Mouse (Mus musculus): Measurements from ENCODE around the gene Chid1.
A peak's percentile ranks its signal among the peaks of the same experiment; 100 is the strongest.

The Chid1 gene

DNA sequence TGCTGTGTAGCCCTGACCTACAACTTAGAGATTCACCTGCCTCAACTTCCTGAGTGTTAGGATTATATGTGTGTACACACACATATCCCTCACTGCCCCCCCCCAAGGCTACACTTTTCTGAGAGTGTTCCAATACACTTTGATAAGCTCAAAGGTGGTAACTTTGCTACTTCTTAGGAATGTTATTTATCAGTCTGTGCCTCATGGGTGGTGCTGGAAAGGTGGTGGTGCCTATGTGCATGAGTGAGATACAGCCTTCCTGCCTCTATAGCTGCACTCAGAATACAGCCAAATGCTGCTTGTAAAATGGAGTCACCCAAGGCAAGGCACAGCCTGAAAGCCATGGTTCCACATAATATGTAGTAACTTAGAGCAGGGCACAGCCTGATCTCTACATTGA is 19.3 kb upstream of the Chid1 start:
- DNase-seq (ENCODE audit: low spot score in 2 of 2): no peak

DNA sequence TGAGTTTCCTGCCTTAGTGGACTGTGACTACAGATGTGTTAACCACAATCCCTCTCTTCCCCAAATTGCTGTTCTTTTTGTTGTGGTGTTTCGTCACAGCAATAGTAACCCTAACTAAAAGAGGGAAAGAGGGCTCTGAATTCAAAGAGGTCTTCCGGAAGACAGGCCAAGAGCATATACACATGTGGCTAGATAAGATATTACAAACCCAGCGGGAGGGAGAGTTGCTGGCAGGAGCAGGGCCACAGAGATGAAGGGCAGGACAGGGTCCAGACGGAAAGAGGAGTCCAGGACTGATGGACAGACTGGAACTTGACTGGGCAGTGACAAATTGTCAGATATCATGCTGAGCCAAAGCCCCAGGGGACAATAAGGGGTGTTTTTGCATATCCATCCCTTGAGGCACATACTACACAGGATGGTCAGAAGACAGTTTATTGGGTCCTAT is 18.7 kb upstream of the Chid1 start:
- DNase-seq (ENCODE audit: low spot score in 2 of 2): no peak

DNA sequence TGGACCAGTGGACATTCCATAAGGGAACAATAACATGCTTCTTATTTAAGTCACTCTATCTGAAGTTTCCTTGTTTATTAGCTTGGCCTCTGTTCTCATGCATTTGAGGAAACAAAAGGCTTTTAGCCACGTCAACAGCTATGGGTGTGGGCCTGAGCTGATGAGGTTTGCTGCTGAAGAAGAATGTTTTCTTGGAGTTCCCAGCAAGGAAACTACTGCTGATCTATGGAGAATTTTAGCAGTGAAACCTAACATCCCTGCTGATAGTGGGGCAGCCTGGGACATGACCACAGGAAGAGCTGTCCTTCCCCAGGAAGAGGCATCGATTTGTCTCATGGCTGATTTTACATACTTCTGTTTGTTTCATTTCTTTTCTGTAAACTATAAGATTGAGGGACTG is 10.8 kb upstream of the Chid1 start:
- DNase-seq (ENCODE audit: low spot score in 2 of 2): no peak

DNA sequence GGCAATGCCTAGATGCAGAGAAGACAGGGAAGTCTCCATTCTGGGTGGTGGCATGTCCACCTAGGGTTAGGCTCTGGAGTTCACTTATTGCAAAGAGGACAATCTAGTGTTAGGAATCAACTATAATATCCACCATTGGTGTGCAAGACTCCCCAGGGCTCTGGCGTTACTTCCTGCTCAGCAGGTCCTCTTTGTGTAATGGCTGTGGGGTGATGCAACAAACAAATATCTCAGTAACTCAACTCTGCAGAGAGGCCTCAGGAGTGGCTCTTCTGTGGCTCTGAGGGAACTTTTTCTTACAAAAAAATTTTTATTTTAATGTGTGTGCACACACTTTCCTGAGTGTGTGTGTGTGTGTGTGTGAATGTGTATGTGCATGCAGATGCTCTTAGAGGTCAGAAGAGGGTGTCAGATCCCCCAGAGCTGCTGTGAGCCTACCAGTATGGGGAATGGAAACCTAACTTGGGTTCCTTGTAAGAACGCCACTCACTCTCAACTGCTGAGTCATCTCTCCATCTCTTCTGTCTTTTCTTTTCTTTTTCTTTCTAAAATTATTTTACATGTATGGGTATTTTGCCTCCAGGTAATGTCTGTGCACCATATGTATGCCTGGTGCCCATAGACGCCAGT is 9.9 kb upstream of the Chid1 start:
- DNase-seq (ENCODE audit: low spot score in 2 of 2): no peak

DNA sequence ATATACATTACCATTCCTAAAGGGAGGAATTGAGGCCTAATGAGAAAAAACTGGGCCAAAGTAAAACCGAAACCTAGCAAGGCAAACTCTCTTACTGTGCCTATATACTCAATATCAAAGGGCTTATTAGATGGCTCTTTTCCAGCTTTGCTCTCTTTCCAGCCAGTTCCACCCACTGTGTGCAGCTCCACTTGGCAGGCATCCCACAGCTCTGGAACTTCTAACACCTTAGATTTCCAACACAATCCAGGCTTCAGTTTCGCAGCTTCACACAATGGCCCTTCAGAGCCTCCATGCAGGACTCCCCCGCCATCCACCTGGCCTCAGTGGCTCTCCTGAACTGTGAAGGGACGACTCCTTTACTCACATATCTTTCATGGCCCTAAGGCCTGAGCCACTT is 5.0 kb upstream of the Chid1 start:
- no peak for DNase-seq (ENCODE audit: low spot score in 2 of 2)

DNA sequence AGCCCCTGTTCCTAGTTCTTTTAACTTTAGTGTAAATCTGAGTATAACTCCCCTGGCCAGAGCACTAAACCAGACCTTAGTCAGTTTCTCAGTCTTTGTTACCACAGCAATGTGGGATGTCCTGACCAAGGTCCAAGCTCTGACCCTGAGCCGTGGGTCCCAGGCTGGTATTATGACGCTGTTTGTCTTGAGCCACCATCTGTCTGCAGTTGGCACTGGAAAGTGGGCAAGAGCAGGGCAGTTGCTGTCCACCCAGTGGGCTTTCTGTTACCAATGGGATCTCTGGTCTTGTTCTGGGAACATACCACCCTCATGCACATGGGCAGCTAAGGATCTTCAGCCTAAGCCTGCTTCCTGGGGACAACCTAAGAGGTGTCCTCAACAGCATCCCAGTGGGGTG is 2.9 kb upstream of the Chid1 start:
- DNase-seq (ENCODE audit: low spot score in 2 of 2): no peak

DNA sequence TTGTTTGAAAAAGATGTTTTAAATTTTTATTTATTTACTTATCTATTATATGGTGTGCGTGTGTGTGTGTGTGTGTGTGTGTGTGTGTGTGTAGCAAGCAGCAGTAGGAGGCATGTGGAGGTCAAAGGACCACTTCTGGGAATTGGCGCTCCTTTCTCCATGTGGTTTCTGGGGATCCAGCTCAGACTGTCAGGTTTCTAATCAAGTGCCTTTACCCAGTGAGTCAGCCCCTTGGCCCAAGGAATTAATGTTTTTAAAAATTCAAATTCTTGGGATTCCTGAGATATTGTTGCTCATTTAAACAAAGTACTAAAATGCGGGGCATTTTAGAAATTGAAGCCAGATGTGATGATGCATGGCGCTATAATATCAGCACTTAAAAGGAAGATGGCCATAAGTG is 2.0 kb upstream of the Chid1 start:
- DNase-seq (ENCODE audit: low spot score in 2 of 2): no peak

DNA sequence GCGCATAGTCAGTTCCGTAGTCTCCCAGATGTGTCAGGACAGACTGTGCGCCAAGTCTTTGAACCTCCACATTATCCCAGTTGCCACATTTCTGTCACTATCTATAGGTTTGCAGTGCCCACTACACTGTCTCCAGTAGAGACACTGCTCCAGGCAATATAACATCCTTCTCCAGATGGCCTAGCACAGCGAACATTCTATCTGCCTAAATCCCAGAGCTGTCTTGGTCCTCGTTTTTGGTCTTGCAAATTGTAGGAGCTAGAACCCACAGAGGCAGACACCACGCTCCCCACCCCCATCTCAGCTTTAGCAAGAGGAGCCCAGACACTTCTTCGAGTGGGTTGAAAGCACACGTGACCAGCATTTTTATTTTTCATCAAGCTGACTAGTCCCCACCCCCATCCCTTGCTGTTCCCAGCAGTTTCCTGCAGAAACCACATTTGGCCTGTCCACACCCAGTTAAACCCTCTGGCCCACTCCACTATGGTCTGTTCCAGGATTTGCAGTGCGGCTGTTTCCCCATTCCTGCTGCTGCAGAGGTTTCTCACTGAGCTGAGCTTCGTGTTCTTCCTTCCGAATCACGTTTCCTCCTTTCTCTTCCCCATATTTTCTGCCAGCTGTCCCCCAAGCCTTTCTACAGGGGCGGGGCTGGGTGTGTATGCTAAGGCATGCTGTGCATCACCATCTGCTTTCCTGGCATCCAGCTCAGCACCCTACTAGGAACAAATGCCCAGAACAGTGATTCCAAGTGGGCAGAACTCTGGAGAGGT is 840 bp upstream of the Chid1 start:
- peak; percentile 34 to 69 for DNase-seq (ENCODE audit: low spot score in 2 of 2)

DNA sequence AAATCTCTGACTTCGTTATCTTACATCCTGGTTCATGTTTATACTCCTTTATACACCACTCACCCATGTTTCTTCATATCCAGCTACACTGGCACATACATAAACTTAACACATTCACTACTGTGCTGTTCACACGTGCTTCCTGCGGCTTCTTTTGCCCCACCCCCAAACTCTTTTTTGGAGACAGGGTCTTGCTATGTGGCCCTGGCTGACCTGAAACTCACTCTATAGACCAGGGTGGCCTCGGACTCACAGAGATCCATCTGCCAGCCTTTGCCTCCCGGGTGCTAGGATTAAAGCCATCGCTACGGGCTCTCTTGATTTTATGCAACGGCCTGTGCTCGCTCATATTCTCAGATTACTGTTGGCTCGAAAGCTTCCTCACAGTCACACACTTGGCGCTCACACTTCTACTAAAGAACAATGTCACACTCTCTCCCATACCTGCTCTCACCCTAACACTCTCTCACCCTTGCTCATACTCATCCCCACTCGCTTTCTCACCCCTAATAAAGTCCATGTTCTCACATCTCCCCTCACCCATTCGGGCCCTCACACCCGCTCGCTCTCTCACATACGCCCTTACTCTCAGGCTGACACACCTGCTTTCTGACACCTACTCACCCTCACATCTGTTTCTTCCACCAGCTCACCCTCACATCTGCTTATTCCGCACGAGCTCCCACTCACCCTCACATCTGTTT is 653 bp downstream of the Chid1 start:
- DNase-seq (ENCODE audit: low spot score in 2 of 2): no peak

DNA sequence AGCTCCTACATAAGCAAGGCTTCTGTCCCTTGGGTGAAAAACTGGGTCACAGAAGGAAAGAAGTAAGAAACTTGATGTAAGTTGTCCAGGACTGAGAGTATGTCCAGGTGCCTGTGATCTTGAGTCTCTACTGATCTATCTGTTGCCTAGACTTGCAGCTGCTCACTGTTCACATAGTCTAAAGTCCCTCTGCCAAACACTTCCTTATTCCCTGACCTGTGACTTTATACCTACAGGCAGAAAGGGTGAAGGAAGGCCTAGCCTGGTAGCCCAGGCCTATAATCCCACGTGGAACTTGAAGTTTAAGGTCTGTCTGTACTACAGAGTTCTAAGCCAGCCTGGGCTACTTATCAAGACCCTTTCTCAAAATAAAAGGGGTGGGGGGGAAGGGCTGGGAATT is 4.1 kb downstream of the Chid1 start:
- DNase-seq (ENCODE audit: low spot score in 2 of 2): no peak

DNA sequence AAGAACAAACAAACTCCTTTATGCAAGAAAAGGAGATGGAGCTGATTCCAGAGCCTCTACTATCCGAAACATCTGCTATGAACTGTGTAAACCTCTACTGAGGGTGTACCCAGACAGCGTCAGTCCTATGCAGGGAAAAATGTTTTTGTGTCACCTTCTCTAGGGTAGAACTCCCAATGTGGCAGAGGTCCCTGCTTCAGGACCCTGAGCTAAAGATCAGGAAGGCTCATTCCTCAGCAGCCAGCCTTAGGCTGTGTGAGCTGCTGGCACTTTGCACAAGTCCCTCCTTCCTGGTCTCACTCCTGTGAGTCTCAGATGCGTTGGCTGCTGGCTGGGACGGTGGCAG is 14.1 kb downstream of the Chid1 start:
- no peak for DNase-seq (ENCODE audit: low spot score in 2 of 2)

DNA sequence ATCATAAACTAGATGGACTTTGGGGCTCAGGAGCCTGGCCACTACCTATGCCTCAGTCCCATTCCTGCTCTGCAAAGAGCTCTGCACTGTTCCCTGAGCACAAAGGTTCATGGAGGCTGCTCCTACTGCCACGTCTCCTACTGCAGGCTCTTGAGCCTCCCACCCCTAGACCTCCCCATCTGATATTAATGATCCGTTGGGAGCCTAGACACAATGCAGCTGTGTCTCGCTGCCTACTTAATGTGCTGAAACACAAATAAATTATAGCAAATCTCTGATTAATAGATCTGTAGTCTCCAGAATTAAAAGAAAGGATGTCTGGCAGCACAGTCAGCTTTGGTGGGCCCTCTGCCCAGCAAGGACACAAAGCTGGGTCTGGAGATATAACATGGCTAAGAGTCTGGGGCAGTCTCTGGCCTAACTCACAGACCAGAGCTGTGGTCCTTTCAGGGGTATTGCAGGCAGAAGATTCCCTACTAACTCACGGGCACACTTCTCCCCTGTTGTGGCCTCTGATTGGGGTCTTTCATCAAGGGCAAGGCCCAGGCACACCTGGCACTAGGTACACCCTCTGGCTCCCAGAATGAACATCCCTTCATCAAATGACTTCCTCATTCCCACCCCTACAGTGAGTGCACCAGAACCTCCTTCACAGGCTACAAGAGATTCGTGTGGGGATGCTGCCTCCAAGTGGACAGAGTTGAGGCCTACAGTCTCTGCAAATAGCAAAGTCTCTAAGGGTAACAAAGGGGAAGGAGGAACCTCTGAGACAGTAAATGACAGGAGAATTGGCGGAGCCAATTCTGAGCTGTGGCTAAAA is 14.7 kb downstream of the Chid1 start:
- peak; percentile 74 to 76 for DNase-seq (ENCODE audit: low spot score in 2 of 2)

DNA sequence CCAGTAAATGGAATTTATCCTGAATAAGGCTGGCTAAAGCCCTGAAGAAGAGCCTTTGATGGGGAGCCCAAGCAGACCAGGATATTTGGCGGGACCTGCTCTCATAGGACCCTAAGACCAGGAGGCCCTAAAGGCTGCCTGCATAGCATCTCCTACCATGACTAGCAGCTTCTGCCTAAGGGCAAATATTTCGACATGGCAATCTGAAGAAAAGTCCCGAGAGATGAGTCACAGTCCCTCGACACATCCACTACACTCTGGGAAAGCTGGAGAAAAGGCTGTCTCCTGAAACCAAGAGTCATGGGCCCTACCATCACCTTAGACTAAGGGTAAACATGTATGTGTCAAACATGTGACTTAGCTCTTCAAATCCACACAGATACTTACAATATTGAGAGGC is 15.4 kb downstream of the Chid1 start:
- no peak for DNase-seq (ENCODE audit: low spot score in 2 of 2)

DNA sequence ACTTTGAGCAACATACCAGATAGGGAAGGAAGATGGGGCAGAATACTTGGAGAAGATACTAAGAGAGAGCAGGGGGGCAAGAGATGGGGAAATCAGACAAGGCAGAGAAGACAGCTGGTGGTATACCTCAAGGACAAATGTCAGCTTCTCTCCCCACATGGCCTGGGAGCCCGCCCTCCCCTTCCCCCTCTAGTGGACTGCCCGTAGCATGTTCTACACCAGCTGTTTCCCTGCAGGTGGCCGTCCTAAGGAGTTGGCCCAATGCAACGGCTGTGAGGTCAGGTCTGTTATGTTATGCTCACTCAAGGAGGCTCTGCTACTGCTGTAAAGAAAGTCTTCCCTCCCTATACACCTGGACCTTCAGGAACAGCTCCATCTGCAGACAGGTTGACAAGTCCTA is 16.6 kb downstream of the Chid1 start:
- DNase-seq (ENCODE audit: low spot score in 2 of 2): no peak

DNA sequence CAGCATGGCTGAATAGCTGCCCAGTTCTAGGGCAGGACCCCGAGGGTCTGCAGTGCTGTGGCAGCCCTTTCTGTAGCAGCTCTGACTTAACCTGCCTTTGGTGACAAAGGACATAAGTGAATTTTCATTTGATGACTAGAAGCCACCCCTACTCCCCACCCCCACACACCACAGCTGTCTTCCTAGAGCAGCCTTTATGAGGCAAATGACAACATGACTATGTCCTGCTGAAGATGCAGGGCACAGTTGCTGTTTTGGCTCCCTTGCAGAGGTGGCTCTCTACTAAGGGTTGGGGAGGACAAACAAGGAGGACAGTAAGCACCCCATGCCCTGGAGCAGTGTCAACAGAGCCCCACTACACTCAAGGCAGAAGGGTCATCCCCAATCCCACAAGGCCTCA is 19.9 kb downstream of the Chid1 start:
- DNase-seq (ENCODE audit: low spot score in 2 of 2): no peak

DNA sequence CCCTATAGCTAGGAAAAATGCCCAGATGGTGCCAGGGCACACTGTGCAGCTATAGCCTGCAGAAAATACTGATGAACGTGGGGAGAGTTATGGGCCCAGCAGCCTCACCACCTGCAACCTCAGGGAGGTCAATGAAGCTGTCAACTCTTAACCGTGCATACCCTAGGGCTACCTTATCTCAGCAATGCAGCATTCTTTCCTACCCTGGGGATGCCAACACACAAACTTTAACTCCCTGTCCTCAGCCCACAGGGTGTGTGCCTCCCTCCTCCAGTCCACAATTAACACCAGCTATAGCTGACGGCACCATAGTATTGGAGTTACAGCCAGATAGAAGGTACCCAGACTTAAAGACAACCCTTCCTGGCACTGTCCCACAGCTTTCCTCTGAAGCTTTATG is 20.7 kb downstream of the Chid1 start:
- DNase-seq (ENCODE audit: low spot score in 2 of 2): no peak

DNA sequence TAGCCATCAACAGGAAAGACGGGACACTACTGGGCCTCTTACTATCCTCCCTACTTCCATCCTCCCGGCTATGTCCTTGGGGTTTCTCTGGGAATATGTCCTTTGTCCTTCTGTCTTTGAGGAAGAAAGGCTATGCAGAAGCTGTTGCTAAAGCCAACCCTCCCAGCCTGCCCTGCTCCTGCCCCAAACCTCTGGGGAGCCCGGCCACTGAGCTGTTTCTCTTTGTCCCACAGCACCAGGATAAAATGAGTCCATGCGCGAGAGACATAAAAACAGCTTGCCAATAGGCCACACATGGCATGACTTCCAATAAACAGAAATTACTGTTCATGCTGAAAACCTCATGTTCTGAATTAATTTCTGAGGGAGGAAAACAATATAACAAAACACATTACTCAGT is 21.4 kb downstream of the Chid1 start:
- DNase-seq (ENCODE audit: low spot score in 2 of 2): peak in 1 of 2 experiments; percentile 37

DNA sequence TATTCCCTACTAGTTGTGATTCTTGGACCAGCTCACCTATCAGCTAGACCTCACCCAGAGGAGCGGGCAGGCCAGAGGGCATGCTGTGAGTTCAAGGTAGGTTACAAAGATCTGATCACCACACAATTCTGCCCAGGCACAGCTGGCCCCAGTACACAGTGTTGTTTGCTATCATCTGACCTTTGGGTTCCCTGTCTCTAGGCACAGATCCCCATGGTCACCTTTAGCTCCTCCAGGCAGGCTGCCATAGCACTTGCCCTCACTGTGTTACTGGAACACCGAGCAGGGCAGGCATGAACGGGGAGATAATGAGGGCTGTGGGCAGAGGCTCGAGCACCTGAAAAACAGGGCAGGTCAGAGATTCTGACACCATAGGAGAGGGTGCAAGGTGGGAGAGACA is 22.0 kb downstream of the Chid1 start:
- peak in 1 of 2 experiments; percentile 20 for DNase-seq (ENCODE audit: low spot score in 2 of 2)

DNA sequence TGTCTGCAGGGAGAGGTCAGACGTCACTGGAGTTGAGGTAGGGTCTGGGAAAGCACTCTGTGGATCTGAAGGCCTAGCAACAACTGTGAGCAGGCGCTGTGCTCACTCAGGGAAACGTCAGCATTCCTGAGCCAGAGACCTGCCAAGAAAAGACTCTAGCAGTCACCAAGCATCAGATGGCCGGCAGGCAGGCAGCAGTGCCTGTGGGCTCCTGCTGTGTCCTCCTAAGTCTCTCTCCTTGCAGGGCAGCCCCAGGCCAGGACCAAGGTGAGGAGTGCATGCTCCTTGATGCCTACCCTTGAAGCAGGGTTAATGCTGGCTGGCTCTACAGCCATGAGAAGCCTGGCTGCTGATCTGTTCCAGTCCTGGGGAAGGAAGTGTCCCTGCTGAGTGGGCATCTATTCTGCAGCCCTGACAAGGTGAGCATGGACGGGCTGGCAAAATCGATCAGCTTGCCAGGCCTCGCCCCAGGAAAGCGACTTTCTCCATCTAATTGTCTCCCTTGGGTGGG is 28.9 kb downstream of the Chid1 start:
- no peak for DNase-seq (ENCODE audit: low spot score in 2 of 2)

DNA sequence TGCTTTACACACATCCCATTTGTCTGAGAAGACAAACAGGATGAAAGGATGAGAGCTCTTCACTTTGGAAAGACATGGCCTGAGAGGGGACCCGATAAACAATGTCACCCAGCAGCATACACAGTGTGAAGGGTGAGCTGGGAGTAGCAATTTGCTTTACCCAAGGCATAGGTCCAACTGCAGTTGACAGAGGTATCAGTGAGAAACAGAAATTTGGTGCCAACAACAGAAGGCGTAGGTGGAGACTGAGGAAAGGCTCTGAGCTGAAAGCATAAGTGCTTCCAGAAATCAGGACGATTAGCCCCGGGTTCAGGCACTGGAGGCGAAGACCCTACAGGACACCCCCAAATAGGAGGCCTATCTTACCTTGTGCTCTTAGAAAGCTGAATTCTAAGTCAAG is 29.5 kb downstream of the Chid1 start:
- no peak for DNase-seq (ENCODE audit: low spot score in 2 of 2)

DNA sequence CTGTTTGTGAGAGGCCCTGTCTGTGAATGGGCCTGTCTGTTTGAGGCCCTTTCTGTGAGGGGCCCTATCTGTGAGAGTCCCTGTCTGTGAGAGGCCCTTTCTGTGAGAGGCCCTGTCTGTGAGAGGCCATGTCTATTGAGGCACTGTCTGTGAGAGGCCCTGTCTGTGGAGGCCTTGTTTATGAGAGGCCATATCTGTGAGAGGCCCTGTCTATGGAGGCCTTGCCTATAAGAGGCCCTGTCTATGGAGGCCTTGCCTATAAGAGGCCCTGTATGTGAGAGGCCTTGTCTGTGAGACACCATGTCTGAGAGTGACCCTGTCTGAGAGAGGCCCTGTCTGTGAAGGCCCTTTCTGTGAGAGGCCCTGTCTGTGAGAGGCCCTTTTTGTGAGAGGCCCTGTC is 31.5 kb downstream of the Chid1 start:
- DNase-seq (ENCODE audit: low spot score in 2 of 2): no peak

DNA sequence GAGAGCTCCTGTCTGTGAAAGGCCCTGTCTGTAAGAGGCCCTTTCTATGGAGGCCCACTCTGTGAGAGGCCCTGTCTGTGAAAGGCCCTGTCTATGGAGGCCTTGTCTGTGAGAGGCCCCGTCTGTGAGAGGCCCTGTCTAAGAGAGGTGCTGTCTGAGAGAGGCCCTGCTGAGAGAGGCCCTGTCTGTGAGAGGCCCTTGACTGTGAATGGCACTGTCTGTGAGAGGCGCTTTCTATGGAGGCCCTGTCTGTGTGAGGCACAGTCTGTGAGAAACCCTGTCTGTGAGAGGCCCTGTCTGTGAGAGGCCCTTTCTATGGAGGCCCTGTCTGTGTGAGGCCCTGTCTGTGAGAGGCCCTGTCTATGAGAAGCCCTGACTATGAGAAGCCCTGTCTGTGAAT is 33.4 kb downstream of the Chid1 start:
- no peak for DNase-seq (ENCODE audit: low spot score in 2 of 2)

All from urinary bladder, postnatal 36 days (tissue).